Mouse (Mus musculus): ENCODE measurements around the gene Hoxc11.

Hoxc11 gene

GRCm38 (mm10) chr15:103002156-103002555, 47.9 kb downstream of the Hoxc11 start:
- peak; percentile 53 to 83 for DNase-seq (ENCODE audit: inconsistent age in 2 of 2, low spot score in 1 of 2)

GRCm38 (mm10) chr15:103002821-103003448, 48.7 kb downstream of the Hoxc11 start:
- peak in 1 of 2 experiments; percentile 76 for DNase-seq (ENCODE audit: inconsistent age in 2 of 2, low spot score in 1 of 2)

DNA sequence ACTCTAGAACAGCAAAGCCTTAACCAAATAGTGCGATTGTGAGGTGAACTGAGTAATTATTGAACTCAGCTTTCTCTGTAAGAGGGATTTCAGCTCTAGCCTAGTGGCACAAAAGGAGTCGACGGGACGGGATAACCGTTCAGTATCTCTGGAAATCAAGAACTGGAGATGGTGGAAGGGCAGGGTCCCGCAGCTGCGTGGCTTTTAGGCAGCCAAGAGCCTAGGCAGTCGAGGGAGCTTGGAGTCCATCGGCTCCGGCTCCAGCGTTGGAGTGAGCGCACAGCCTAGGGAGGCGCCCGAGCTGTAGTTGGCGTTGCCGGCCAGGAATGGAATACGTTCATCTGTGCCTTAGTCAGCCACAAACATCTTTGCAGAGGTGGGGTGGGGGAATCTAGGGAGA, 51.1 kb downstream of the Hoxc11 start:
- DNase-seq (ENCODE audit: inconsistent age in 2 of 2, low spot score in 1 of 2): peak; percentile 71 to 90

DNA sequence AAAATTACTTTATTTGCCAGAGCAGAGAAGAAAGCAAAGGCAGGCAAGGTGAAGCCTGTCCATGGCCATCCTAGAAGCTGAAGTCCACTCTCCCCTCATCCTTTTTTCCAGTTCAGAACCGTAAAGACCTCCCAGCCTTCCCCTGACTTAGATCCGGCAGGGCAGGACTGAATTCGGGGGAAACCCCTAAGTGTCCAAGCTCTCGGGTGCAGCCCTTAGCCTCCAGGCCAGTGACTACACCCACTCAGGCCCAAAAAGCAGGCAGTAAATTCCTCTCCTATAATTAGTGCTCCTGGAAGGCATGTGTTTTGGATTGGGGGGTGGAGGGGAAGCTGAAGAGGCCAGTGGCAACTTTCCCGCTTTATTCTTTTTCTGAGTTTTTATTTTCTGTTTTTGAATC, 51.6 kb downstream of the Hoxc11 start:
- peak in 1 of 2 experiments; percentile 85 for DNase-seq (ENCODE audit: inconsistent age in 2 of 2, low spot score in 1 of 2)

DNA sequence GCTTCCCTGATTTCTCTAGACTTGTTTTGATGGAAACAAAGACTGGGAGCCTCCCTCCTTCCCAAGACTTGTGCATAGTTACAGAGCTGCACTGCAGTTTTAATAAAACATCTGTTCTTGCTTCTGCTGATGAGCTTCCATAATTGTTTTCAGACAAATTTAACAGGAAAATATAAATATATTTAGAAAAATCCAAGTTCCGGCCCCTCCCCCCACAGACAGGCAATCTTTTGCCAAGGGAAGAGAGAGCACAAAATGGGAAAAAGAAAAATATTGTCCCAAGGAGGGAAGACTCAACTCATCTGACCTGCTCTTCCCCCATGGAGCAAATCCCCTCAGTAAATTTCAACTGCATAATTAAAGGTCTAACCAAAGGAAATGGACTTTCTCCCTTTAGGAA, 52.1 kb downstream of the Hoxc11 start:
- DNase-seq (ENCODE audit: inconsistent age in 2 of 2, low spot score in 1 of 2): no peak
